Mouse (Mus musculus) left cerebral cortex, postnatal 14 days (tissue): ENCODE data around the gene Ms4a4a. TPM values are rescaled to one million over a fixed set of nuclear protein-coding genes. Genes with fewer than 3 reads are reported as not detected.

Source experiments
- DNase-seq, 2 experiments: peaks; one replicate each; pipeline ENCODE4 v3.0.0; 2021 to 2022; ENCODE audit warnings: low spot score in 2 of 2, mixed read lengths in 1 of 2
- intact Hi-C: fragments of 180-260 bp; cut with DNase I; formaldehyde crosslinking; loops from one replicate; pipeline ENCODE4 v1.15.1; 2025
- long read RNA-seq, 2 experiments: library from polyadenylated mRNA; stranded (forward); transcript quantifications; one replicate each; pipeline ENCODE4 v2.0.0; 2021
- total RNA-seq, 2 experiments: library from RNA; stranded (reverse); gene quantifications; 2 replicates each; pipeline ENCODE4 v1.2.3; 2021

Gene Ms4a4a
- 1 to 10 TPM in 1 of 2 experiments, under 1 TPM in 1; 0.97 to 1.8 TPM for total RNA-seq
- long read RNA-seq, experiment 1: 0 reads
- long read RNA-seq, experiment 2, partial matches to known transcripts: 0 of 2 reads
- long read RNA-seq, experiment 2, other reads (novel, unspliced or antisense): 1 of 2 reads

DNA sequence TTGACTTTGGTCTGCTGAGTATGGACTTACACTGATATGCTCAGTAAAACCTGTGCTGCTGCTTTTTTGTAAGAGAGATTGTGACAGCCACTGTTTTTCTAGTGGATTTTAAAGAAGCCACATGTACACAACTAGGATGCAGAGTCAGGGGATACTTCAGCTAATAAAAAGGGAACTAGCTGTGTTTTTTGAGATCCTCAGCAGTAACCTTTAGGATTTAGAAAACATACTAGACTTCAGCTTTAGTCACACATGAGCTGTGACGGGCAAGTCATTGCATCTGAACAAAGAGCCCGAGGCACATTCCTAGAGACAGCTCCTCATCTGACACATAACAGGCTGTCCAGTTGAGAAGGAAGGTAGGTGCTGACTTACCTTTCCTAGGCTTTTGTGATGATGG is at the start of gene Ms4a4a:
TSS of gene Ms4a4a (plus strand) at position 251 of the 400 bp plus-strand sequence.
- intact Hi-C loops: no loop called here

DNA sequence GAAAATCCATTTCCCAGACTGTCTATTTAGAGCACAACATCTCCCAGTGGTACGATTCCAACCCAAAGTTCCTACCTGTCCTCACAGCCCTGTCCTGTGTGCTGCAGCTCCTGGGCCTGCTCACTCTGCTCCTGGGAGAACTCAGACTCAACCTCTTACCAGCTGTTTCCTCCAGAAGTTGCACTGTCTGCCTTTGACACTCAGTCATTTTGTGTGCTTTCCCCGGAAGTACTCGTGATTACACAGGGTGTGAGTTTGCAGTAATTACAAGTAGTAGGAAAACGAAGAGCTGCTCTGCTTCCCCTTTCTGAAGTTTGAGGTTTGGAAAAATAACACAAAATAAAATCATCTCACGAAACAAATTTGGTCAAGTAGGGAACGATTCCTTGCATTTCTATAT is 39.4 kb upstream of the Ms4a4a start, which contains the start of gene Ms4a7:
TSS of gene Ms4a7 (minus strand) at position 215 of the 400 bp plus-strand sequence.
- no peak for DNase-seq
- intact Hi-C loops: no loop called here

More for the DNA sequence above, at the start of gene Ms4a4a:
- no peak for DNase-seq

DNA sequence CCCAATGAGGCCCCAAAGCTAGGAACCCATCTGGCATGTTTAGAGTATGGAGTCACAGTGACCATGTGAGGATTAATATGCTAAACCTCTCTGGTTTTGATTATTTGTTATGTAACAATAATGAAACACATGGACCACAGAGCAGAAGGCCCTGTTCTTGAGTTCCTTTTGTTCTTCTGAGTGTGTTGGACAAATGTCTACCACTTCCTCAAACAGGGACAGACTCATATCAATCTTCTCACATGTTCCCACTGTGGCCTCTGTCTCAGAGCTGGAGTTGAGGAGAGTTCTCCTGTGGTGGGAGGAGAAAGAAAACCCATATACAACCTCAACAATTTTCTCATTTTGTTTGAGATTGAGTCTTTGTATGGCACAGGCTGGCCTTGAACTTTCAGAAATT is 32.2 kb upstream of the Ms4a4a start:
- intact Hi-C loops: no loop called here
- DNase-seq: no peak

DNA sequence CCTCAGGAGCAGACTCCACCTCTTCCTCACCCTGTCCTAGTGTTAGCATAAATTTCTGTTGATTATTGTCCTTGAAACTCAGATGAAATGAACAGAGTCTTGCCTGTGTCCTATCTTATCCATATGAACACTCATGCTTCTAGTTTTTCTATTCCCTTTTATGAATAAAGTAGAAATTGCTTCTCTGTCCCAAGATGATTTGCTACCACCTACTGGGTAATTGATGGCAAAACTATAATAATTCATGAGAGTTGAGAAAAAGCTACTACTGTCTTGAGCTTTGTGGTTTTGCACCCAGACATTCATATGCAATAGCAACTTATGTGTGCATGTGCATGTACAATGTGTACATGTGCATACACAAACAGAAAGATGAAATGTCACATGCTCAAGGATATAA is 31.3 kb upstream of the Ms4a4a start:
- intact Hi-C loops: no loop called here
- DNase-seq: no peak

DNA sequence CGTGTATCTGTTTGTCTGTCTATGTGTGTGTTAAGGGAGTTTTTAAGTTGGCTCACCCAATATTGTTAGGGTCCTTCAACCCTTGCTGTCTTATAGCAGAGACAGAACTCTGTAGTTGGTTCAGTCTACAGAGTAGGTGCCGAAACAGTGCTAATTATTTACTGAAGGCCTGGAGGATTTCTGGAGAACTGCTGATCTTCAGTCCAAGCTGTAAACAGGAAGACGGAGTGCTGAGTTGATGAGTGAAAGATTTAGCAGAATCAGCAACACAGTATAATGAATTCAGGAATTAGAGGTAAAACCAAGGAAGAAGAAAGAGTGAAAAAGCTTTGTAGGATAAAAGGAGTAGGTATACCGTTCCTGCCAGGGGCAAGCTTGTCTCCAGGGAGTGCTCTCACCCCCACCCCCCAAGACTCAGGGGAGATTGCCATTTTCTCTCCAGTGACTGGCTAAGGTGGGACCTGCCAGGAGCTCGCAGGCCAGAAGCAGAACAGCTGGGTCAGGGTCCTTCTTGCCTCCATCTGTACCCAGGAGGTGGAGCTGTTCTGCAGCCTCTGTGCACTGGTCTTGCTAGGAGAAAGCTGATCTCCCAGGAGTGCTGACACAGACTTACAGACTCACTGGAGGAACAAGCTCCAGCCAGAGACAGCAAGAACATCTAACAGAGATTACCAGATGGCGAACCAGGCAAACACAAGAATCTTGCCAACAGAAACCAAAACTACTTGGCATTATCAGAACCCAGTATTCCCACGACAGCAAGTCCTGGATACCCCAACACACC is 25.4 kb upstream of the Ms4a4a start:
- DNase-seq: peak; percentile 16 to 17
- intact Hi-C loops: loop anchor here (1.0 to 5.0 kb wide), 2 partner anchors 252 to 418 kb away; partner anchors contain the start of gene Ms4a6d

GRCm38 (mm10) chr19:11351878-11352277 is 23.4 kb upstream of the Ms4a4a start:
- DNase-seq: peak; percentile 13 to 15
- intact Hi-C loops: loop anchor here (5.0 kb wide), 1 partner anchor 250 kb away; the partner anchor contains the start of gene Ms4a6d

DNA sequence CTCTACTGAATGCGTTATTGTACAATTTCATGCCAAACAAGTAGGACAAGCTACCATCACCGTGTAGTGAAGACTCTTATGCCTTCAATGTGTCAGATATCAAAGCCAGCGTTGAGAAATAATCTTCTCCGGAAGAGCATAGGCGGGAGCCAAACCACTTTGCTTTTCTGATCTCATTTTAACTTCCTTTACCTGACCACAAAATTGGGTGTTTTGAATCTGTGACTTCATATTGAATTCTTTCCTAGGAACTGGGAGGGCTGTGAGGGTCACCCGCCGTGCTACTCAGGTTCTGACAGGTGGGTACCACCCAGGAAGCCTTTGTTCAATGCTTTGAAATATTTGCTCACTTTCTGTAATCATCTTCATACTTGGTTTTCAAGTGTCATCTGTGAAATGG is 19.6 kb upstream of the Ms4a4a start:
- intact Hi-C loops: no loop called here
- DNase-seq: no peak

- DNase-seq: peak; percentile 29 to 43
- intact Hi-C loops: no loop called here
These were observed 15.2 kb upstream of the Ms4a4a start for GRCm38 (mm10) chr19:11360106-11360505.

DNA sequence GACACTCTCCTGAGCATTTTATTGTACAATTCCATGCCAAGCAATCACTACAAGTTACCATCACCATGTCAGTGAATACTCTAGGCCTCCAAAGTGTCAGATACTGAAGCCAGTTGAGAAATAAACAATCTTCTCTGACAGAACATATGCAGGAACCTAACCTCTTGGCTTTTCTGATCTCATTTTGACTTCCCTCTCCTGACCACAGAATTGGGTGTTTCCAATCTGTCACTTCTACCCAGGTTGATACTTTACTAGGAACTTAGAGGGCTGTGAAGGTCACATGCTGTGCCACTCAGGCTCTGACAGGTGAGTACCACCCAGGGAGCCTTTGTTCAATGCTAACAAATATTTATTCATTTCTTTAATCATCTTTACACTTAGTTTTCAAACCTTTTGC is 13.3 kb upstream of the Ms4a4a start:
- DNase-seq: no peak
- intact Hi-C loops: no loop called here

DNA sequence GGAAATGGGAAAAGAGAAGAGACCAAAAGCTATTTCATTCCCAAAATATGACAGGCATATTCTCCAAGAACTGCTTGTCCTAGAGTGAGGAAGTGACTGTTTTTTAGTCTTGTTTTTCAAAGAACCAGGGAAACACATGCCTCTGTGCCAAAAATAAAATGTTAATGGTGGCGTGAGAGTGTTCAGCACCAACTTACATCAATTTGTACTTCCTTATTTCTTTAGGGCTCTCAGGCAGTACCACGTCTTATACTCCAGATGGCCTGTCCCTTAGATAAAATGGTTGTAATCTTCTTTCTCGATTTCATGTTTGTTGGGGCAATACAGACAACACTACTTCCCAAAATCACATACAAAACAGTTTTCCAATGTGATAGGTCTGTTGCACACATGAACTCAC is 7.0 kb upstream of the Ms4a4a start:
- DNase-seq: no peak
- intact Hi-C loops: no loop called here

DNA sequence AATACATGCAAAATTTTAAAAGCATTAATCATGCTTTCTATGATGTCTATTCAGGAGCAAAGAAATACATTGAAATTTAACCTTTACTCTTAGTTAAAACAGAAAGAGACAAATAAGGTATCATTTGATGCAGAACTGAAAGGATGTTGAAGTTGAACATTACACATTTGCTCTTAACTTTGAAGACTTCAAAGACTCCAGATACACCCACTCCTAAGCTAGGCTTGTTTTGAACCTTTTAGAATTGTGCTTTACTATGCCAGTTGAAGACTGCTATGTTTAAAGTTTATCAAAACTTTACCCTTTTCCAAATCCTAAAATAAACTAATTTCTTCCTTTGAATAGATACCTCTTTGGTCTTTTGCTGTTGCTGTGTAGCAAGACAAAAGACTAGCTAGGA is 4.1 kb upstream of the Ms4a4a start:
- DNase-seq: no peak
- intact Hi-C loops: no loop called here

- no peak for DNase-seq
- intact Hi-C loops: no loop called here
These were observed 1.1 kb downstream of the Ms4a4a start for GRCm38 (mm10) chr19:11376399-11376798.

GRCm38 (mm10) chr19:11387109-11387508 is 11.8 kb downstream of the Ms4a4a start:
- intact Hi-C loops: no loop called here
- no peak for DNase-seq

GRCm38 (mm10) chr19:11387685-11388084 is 12.4 kb downstream of the Ms4a4a start:
- DNase-seq: no peak
- intact Hi-C loops: no loop called here

GRCm38 (mm10) chr19:11388949-11389348 is 13.6 kb downstream of the Ms4a4a start:
- intact Hi-C loops: no loop called here
- no peak for DNase-seq

GRCm38 (mm10) chr19:11395769-11396168 is 20.4 kb downstream of the Ms4a4a start:
- intact Hi-C loops: no loop called here

GRCm38 (mm10) chr19:11404527-11404926 is 29.2 kb downstream of the Ms4a4a start, which contains the start of gene Ms4a4c:
Gene Ms4a4c (plus strand): TSS chr19:11404770.
- intact Hi-C loops: no loop called here
- DNase-seq: no peak

More at GRCm38 (mm10) chr19:11395769-11396168, 20.4 kb downstream of the Ms4a4a start:
- no peak for DNase-seq

DNA sequence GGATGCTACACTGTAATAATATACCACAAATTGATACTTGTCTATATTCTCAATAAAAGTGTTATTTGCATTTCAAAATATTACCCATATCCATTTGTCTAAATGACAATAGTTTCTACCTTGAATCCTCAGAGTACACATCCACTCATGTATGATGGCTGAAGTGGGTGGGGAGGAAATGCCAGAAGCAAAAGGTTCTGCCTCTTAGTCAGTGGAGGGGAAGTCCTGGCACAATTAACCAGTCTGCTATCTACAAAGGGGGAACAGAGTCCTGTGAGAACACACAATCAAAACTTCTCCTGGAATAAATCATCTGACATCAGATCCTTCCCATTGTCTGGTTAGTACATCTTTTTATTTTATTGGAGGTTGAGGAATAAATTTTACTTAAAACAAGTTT is 32.1 kb downstream of the Ms4a4a start:
- intact Hi-C loops: no loop called here
- DNase-seq: no peak

GRCm38 (mm10) chr19:11408591-11408990 is 33.3 kb downstream of the Ms4a4a start:
- no peak for DNase-seq
- intact Hi-C loops: no loop called here

GRCm38 (mm10) chr19:11411640-11412039 is 36.3 kb downstream of the Ms4a4a start:
- no peak for DNase-seq
- intact Hi-C loops: no loop called here

- DNase-seq: no peak
- intact Hi-C loops: no loop called here
These were observed 38.8 kb downstream of the Ms4a4a start for GRCm38 (mm10) chr19:11414084-11414483.
